Mouse (Mus musculus): Measurements from ENCODE around the gene Myo18a. TPM values are rescaled to one million over a fixed set of nuclear protein-coding genes. Genes with fewer than 3 reads are reported as not detected.

Myo18a gene
- polyA plus RNA-seq, 1 experiment from 2014 or later = 21.6 TPM

GRCm38 (mm10) chr11:77800869-77801701 lies 38.0 kb downstream of the Myo18a start:
- H3K4me3 ChIP-seq (ENCODE audit: low read depth, low read length) = no peak overlapping the region
- no peak overlapping the region; the same call in 1 of the 2 replicates for H3K9ac ChIP-seq (replicated peaks; ENCODE audit: low read depth)
- DNase-seq (ENCODE audit: low spot score) = peak; percentile 84

GRCm38 (mm10) chr11:77802341-77802865 lies 39.4 kb downstream of the Myo18a start:
- no peaks in the 10 kb centered on the region for H3K36me3 ChIP-seq (ENCODE audit: insufficient read depth, low read length)
- ATAC-seq (peak; percentile 34; the same call in 1 of the 2 replicates), DNase-seq (ENCODE audit: low spot score) (no peak)
- H3K9me3 ChIP-seq (ENCODE audit: low read length) = no peaks in the 10 kb centered on the region
- H3K27ac ChIP-seq (ENCODE audit: low read length) = peak overlapping the region; percentile 45
- H3K4me2 ChIP-seq (replicated peaks; ENCODE audit: low read depth, low read length) = 0 out of 2 replicates have a peak overlapping the region, but pooled peaks have one; percentile 8
- whole genome bisulfite sequencing = 47% methylated on average over 9 of the region's 9 CpGs
- TF ChIP-seq EP300 (IDR thresholded peaks at IDR 0.05) = no peak
- TF ChIP-seq CTCF (IDR thresholded peaks at IDR 0.05) = no peak
- no peak overlapping the region for H3K9ac ChIP-seq (replicated peaks; ENCODE audit: low read depth)
- H3K4me1 ChIP-seq (ENCODE audit: insufficient read depth, low read depth, low read length) = peaks cover 22% of the 10 kb centered on the region; the same call in 1 of the 2 replicates
- H3K4me3 ChIP-seq (ENCODE audit: low read depth, low read length) = no peak overlapping the region
- no peaks in the 10 kb centered on the region for H3K27me3 ChIP-seq (replicated peaks; ENCODE audit: insufficient read depth, low read length)

More at GRCm38 (mm10) chr11:77800869-77801701, 38.0 kb downstream of the Myo18a start:
- Histone ChIP-seq H3K4me1 (ENCODE audit: insufficient read depth, low read depth, low read length) (peaks cover 22% of the 10 kb centered on the region; the same call in 1 of the 2 replicates), H3K36me3 (ENCODE audit: insufficient read depth, low read length) (no peaks in the 10 kb centered on the region), H3K27me3 (replicated peaks; ENCODE audit: insufficient read depth, low read length) (no peaks in the 10 kb centered on the region), H3K9me3 (ENCODE audit: low read length) (no peaks in the 10 kb centered on the region), H3K27ac (ENCODE audit: low read length) (peak overlapping the region; percentile 45; the same call in 1 of the 2 replicates), H3K4me2 (replicated peaks; ENCODE audit: low read depth, low read length) (peak overlapping the region; percentile 32)
- TF ChIP-seq CTCF (IDR thresholded peaks at IDR 0.05) (no peak), EP300 (IDR thresholded peaks at IDR 0.05) (peak; percentile 67; the same call in 1 of the 2 replicates)
- peak; percentile 94 for ATAC-seq
- 2% methylated on average over 15 of the region's 15 CpGs for WGBS

- H3K27ac ChIP-seq (ENCODE audit: low read length) = no peak overlapping the region
- H3K9ac ChIP-seq (replicated peaks; ENCODE audit: low read depth) = no peak overlapping the region
- no peak for DNase-seq (ENCODE audit: low spot score)
- 33% methylated on average over 2 of the region's 2 CpGs for WGBS
- H3K27me3 ChIP-seq (replicated peaks; ENCODE audit: insufficient read depth, low read length) = no peaks in the 10 kb centered on the region
- TF ChIP-seq EP300 (IDR thresholded peaks at IDR 0.05) (no peak), CTCF (IDR thresholded peaks at IDR 0.05) (peak; percentile 20; the same call in 1 of the 2 replicates)
- H3K4me2 ChIP-seq (replicated peaks; ENCODE audit: low read depth, low read length) = no peak overlapping the region
- ATAC-seq = no peak
- H3K4me3 ChIP-seq (ENCODE audit: low read depth, low read length) = no peak overlapping the region
- H3K9me3 ChIP-seq (ENCODE audit: low read length) = no peaks in the 10 kb centered on the region
- H3K36me3 ChIP-seq (ENCODE audit: insufficient read depth, low read length) = no peaks in the 10 kb centered on the region
- H3K4me1 ChIP-seq (ENCODE audit: insufficient read depth, low read depth, low read length) = peaks cover 9% of the 10 kb centered on the region; the same call in 1 of the 2 replicates
These were observed 43.2 kb downstream of the Myo18a start for GRCm38 (mm10) chr11:77806218-77806617.

DNA sequence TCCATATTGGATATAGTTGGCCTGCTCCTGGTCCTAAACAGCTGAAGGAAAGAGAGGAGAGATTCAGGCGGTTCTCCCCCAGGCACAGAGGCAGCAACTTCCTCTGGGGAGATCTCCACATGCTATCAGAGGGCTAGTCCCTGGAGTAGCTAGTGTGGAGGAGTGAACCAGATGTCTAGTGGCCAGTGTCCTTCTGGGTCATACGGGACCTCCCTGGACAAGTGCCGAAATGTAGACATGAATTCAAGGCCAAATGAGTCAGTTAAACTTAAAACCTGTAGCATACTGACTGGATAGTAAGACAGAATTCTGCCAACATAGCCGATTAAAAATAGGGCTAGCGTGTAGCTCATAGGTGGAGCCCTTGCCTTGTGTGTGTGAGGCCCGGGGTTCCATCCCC lies 43.8 kb downstream of the Myo18a start:
- H3K27ac ChIP-seq (ENCODE audit: low read length) = no peak overlapping the region
- 88% methylated on average over 6 of the region's 6 CpGs for WGBS
- H3K4me1 ChIP-seq (ENCODE audit: insufficient read depth, low read depth, low read length) = peaks cover 3% of the 10 kb centered on the region; the same call in 1 of the 2 replicates
- no peak for ATAC-seq
- no peak for TF ChIP-seq CTCF (IDR thresholded peaks at IDR 0.05)
- no peak for TF ChIP-seq EP300 (IDR thresholded peaks at IDR 0.05)
- no peaks in the 10 kb centered on the region for H3K27me3 ChIP-seq (replicated peaks; ENCODE audit: insufficient read depth, low read length)
- no peak overlapping the region for H3K9ac ChIP-seq (replicated peaks; ENCODE audit: low read depth)
- no peak for DNase-seq (ENCODE audit: low spot score)
- H3K4me2 ChIP-seq (replicated peaks; ENCODE audit: low read depth, low read length) = no peak overlapping the region
- H3K9me3 ChIP-seq (ENCODE audit: low read length) = no peaks in the 10 kb centered on the region
- no peak overlapping the region for H3K4me3 ChIP-seq (ENCODE audit: low read depth, low read length)
- no peaks in the 10 kb centered on the region for H3K36me3 ChIP-seq (ENCODE audit: insufficient read depth, low read length)

GRCm38 (mm10) chr11:77808051-77808465 lies 45.0 kb downstream of the Myo18a start:
- Histone ChIP-seq H3K4me1 (ENCODE audit: insufficient read depth, low read depth, low read length) (no peaks in the 10 kb centered on the region), H3K4me2 (replicated peaks; ENCODE audit: low read depth, low read length) (no peak overlapping the region), H3K9me3 (ENCODE audit: low read length) (no peaks in the 10 kb centered on the region), H3K27ac (ENCODE audit: low read length) (no peak overlapping the region), H3K4me3 (ENCODE audit: low read depth, low read length) (no peak overlapping the region), H3K36me3 (ENCODE audit: insufficient read depth, low read length) (no peaks in the 10 kb centered on the region), H3K9ac (replicated peaks; ENCODE audit: low read depth) (no peak overlapping the region), H3K27me3 (replicated peaks; ENCODE audit: insufficient read depth, low read length) (no peaks in the 10 kb centered on the region)
- 65% methylated on average over 5 of the region's 5 CpGs for WGBS
- DNase-seq (ENCODE audit: low spot score) (no peak), ATAC-seq (no peak)
- TF ChIP-seq EP300 (IDR thresholded peaks at IDR 0.05) = no peak
- no peak for TF ChIP-seq CTCF (IDR thresholded peaks at IDR 0.05)

DNA sequence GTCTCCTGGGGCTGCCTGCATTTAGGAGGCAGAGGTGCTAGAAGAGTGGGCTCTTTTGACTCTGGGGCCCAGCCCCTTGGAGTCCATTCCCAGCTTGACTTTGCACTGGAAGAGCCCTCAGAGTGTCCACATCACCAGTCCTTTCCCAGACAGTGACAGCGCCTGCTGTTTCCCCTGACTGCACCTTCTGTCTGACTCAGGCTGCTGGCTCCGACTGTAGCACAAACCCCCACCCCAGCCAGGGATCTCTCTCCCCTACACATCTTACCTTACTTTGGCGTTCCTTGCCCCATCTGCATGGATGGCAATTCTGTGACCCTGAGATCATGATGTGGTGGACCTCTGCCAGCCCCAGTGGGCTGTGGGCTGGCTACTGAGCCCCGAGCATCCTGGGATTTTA lies 46.2 kb downstream of the Myo18a start:
- ATAC-seq = no peak
- TF ChIP-seq CTCF (IDR thresholded peaks at IDR 0.05) = no peak
- no peak for TF ChIP-seq EP300 (IDR thresholded peaks at IDR 0.05)
- H3K9me3 ChIP-seq (ENCODE audit: low read length) = no peaks in the 10 kb centered on the region
- DNase-seq (ENCODE audit: low spot score) = no peak
- no peaks in the 10 kb centered on the region for H3K27me3 ChIP-seq (replicated peaks; ENCODE audit: insufficient read depth, low read length)
- no peak overlapping the region for H3K27ac ChIP-seq (ENCODE audit: low read length)
- H3K36me3 ChIP-seq (ENCODE audit: insufficient read depth, low read length) = no peaks in the 10 kb centered on the region
- no peak overlapping the region for H3K4me3 ChIP-seq (ENCODE audit: low read depth, low read length)
- no peak overlapping the region for H3K4me2 ChIP-seq (replicated peaks; ENCODE audit: low read depth, low read length)
- 80% methylated on average over 4 of the region's 4 CpGs for WGBS
- H3K9ac ChIP-seq (replicated peaks; ENCODE audit: low read depth) = no peak overlapping the region
- H3K4me1 ChIP-seq (ENCODE audit: insufficient read depth, low read depth, low read length) = no peaks in the 10 kb centered on the region

All from lung, postnatal 0 days (tissue).